Mouse (Mus musculus) heart, postnatal 0 days (tissue): Measurements from ENCODE around the gene Phactr1. TPM values are rescaled to one million over a fixed set of nuclear protein-coding genes. Genes with fewer than 3 reads are reported as not detected.

Source experiments
- ATAC-seq: fragments of 200-750 bp; cut with Nextera tagmentation; 2 replicates; pipeline ENCODE4 v1.8.0; 2017; ENCODE audit warnings: low read depth, moderate number of reproducible peaks, moderate library complexity; ENCODE audit not compliant: insufficient read depth
- DNase-seq: peaks from one replicate; pipeline ENCODE4 v3.0.0-alpha.2; 2016; ENCODE audit warnings: low spot score
- H3K27ac ChIP-seq: fragments of 300-500 bp; sonication (generic); 2 replicates; pipeline ENCODE4 v1.5.1; 2014; ENCODE audit warnings: low read depth, mild to moderate bottlenecking
- H3K27me3 ChIP-seq: fragments of 300-500 bp; sonication (generic); 2 replicates; pipeline ENCODE4 v1.6.1; 2014; ENCODE audit warnings: low read length, mixed read lengths; ENCODE audit not compliant: control insufficient read depth, insufficient read depth
- H3K36me3 ChIP-seq: fragments of 300-500 bp; sonication (generic); replicated peaks from 2 replicates; pipeline ENCODE4 v1.6.1; 2014; ENCODE audit warnings: low read length, mixed read lengths; ENCODE audit not compliant: control insufficient read depth, insufficient read depth
- H3K4me1 ChIP-seq: fragments of 300-500 bp; sonication (generic); 2 replicates; pipeline ENCODE4 v1.6.1; 2014; ENCODE audit warnings: antibody characterized with exemption; ENCODE audit not compliant: control insufficient read depth, insufficient read depth
- H3K4me2 ChIP-seq: fragments of 300-500 bp; sonication (generic); 2 replicates; pipeline ENCODE4 v1.6.1; 2014; ENCODE audit warnings: low read depth, mild to moderate bottlenecking, low read length, moderate library complexity
- H3K4me3 ChIP-seq: fragments of 300-500 bp; sonication (generic); 2 replicates; pipeline ENCODE4 v1.5.1; 2014; ENCODE audit warnings: low read depth, low read length
- H3K9ac ChIP-seq: fragments of 300-500 bp; sonication (generic); replicated peaks from 2 replicates; pipeline ENCODE4 v1.6.1; 2014; ENCODE audit warnings: low read depth, low read length, mixed read lengths
- H3K9me3 ChIP-seq: fragments of 300-500 bp; sonication (generic); replicated peaks from 2 replicates; pipeline ENCODE4 v1.6.1; 2016; ENCODE audit warnings: low read length; ENCODE audit not compliant: control insufficient read depth
- CTCF ChIP-seq: IDR thresholded peaks from 2 replicates; pipeline ENCODE4 v1.5.1; 2016; ENCODE audit warnings: antibody characterized with exemption, control low read depth, low read depth
- EP300 ChIP-seq: IDR thresholded peaks from 2 replicates; pipeline ENCODE4 v1.6.1; 2016; ENCODE audit warnings: antibody characterized with exemption, low read depth
- WGBS: fragments of 180-500 bp; shearing (Covaris S2); extraction: QIAGEN DNeasy Blood & Tissue Kit; methylation state at CpG from one replicate; pipeline ENCODE4 v1.1.7; 2014; 5-methylcytosine and 5-hydroxymethylcytosine counted together
- polyA plus RNA-seq: library from polyadenylated mRNA; unstranded; fragments of >200 nt; fragmentation: Nextera tagmentation; extraction: Ambion mirVana; gene quantifications from 2 replicates; pipeline ENCODE4 v1.2.1, GENCODE M21; 2015
- total RNA-seq: library from RNA; depleted of rRNA; stranded (reverse); fragments of >200 nt; gene quantifications from 2 replicates; pipeline ENCODE4 v1.2.3, GENCODE M21; 2014; ENCODE audit warnings: low replicate concordance

The Phactr1 gene
- total and polyA plus RNA-seq, 2 experiments from 2014 or later = 1.6 to 4.8 TPM

GRCm38 (mm10) chr13:42822545-42822944 is 142.1 kb downstream of the Phactr1 start:
- TF ChIP-seq CTCF (peak; percentile 94), EP300 (no peak)
- H3K36me3 ChIP-seq = no peaks in the 10 kb centered on the region
- no peaks in the 10 kb centered on the region for H3K4me1 ChIP-seq
- peak; percentile 40; the same call in 1 of the 2 replicates for ATAC-seq
- H3K9me3 ChIP-seq = 0 out of 2 replicates have a peak, but pooled peaks cover 3% of the 10 kb centered on the region
- WGBS = 20% methylated on average over 10 of the region's 10 CpGs
- H3K27me3 ChIP-seq = no peaks in the 10 kb centered on the region
- no peak overlapping the region for H3K27ac ChIP-seq
- H3K9ac ChIP-seq = no peak overlapping the region
- H3K4me2 ChIP-seq = no peak overlapping the region
- DNase-seq = peak; percentile 34
- H3K4me3 ChIP-seq = no peak overlapping the region

GRCm38 (mm10) chr13:42823875-42824274 is 143.5 kb downstream of the Phactr1 start:
- Histone ChIP-seq H3K9me3 (0 out of 2 replicates have a peak, but pooled peaks cover 3% of the 10 kb centered on the region), H3K36me3 (no peaks in the 10 kb centered on the region), H3K4me2 (no peak overlapping the region), H3K4me3 (no peak overlapping the region), H3K9ac (no peak overlapping the region), H3K27me3 (no peaks in the 10 kb centered on the region), H3K27ac (no peak overlapping the region), H3K4me1 (peaks cover 2% of the 10 kb centered on the region; the same call in 1 of the 2 replicates)
- ATAC-seq (no peak), DNase-seq (no peak)
- WGBS = 51% methylated on average over 7 of the region's 7 CpGs
- no peak for TF ChIP-seq CTCF
- TF ChIP-seq EP300 = no peak

GRCm38 (mm10) chr13:42826602-42827001 is 146.2 kb downstream of the Phactr1 start:
- Histone ChIP-seq H3K4me3 (no peak overlapping the region), H3K27me3 (no peaks in the 10 kb centered on the region), H3K9me3 (0 out of 2 replicates have a peak, but pooled peaks cover 3% of the 10 kb centered on the region), H3K4me2 (no peak overlapping the region), H3K9ac (no peak overlapping the region), H3K4me1 (peaks cover 7% of the 10 kb centered on the region; the same call in 1 of the 2 replicates), H3K36me3 (no peaks in the 10 kb centered on the region), H3K27ac (no peak overlapping the region)
- no peak for DNase-seq
- no peak for ATAC-seq
- 59% methylated on average over 8 of the region's 8 CpGs for WGBS
- TF ChIP-seq EP300 = no peak
- peak; percentile 56 for TF ChIP-seq CTCF

- Histone ChIP-seq H3K27ac (no peak overlapping the region), H3K36me3 (no peaks in the 10 kb centered on the region), H3K4me2 (peak overlapping the region; percentile 40), H3K4me3 (no peak overlapping the region), H3K27me3 (no peaks in the 10 kb centered on the region), H3K4me1 (peaks cover 7% of the 10 kb centered on the region; the same call in 1 of the 2 replicates), H3K9ac (no peak overlapping the region), H3K9me3 (0 out of 2 replicates have a peak, but pooled peaks cover 3% of the 10 kb centered on the region)
- ATAC-seq (peak; percentile 77), DNase-seq (peak; percentile 58)
- no peak for TF ChIP-seq EP300
- TF ChIP-seq CTCF = no peak
- 19% methylated on average over 9 of the region's 9 CpGs for WGBS
Observed at GRCm38 (mm10) chr13:42828978-42829377, 148.6 kb downstream of the Phactr1 start.

GRCm38 (mm10) chr13:42835441-42835840 is 155.0 kb downstream of the Phactr1 start:
- H3K4me2 ChIP-seq = no peak overlapping the region
- no peak overlapping the region for H3K27ac ChIP-seq
- no peaks in the 10 kb centered on the region for H3K9me3 ChIP-seq
- H3K36me3 ChIP-seq = no peaks in the 10 kb centered on the region
- H3K4me3 ChIP-seq = no peak overlapping the region
- DNase-seq (no peak), ATAC-seq (no peak)
- no peaks in the 10 kb centered on the region for H3K4me1 ChIP-seq
- TF ChIP-seq EP300 (no peak), CTCF (peak; percentile 44)
- WGBS = 54% methylated on average over 2 of the region's 2 CpGs
- no peaks in the 10 kb centered on the region for H3K27me3 ChIP-seq
- H3K9ac ChIP-seq = no peak overlapping the region

GRCm38 (mm10) chr13:42839358-42839757 is 158.9 kb downstream of the Phactr1 start:
- Histone ChIP-seq H3K4me2 (no peak overlapping the region), H3K4me3 (no peak overlapping the region), H3K9ac (no peak overlapping the region), H3K27me3 (no peaks in the 10 kb centered on the region), H3K9me3 (no peaks in the 10 kb centered on the region), H3K36me3 (no peaks in the 10 kb centered on the region), H3K4me1 (no peaks in the 10 kb centered on the region), H3K27ac (no peak overlapping the region)
- TF ChIP-seq EP300 (no peak), CTCF (no peak)
- DNase-seq (no peak), ATAC-seq (no peak)
- WGBS = 64% methylated on average over 2 of the region's 2 CpGs
